Mouse (Mus musculus): ENCODE measurements around the gene Tnfrsf25. TPM values are rescaled to one million over a fixed set of nuclear protein-coding genes. Genes with fewer than 3 reads are reported as not detected.

The Tnfrsf25 gene
- polyA plus RNA-seq, 1 experiment = 4.0 TPM

GRCm38 (mm10) chr4:152078105-152078530 lies 37.6 kb upstream of the Tnfrsf25 start:
- Histone ChIP-seq H3K79me2 (ENCODE audit: control insufficient read depth, insufficient read depth) (no peaks in the 10 kb centered on the region), H3K36me3 (ENCODE audit: control insufficient read depth, insufficient read depth) (no peaks in the 10 kb centered on the region), H3K4me3 (no peak overlapping the region), H3K27me3 (ENCODE audit: control insufficient read depth, insufficient read depth, insufficient read length) (no peaks in the 10 kb centered on the region), H3K4me2 (ENCODE audit: low read depth) (peak overlapping the region; percentile 73), H3ac (ENCODE audit: control insufficient read depth, insufficient read length) (no peak overlapping the region)
- TF ChIP-seq MAX (IDR thresholded peaks at IDR 0.05; ENCODE audit: low read depth) (no peak), E2F4 (IDR thresholded peaks at IDR 0.05; ENCODE audit: insufficient read depth) (no peak), CEBPB (IDR thresholded peaks at IDR 0.05; ENCODE audit: insufficient read depth, poor library complexity, severe bottlenecking) (no peak), MYOD1 (IDR thresholded peaks at IDR 0.05; ENCODE audit: control insufficient read depth in 1 of 3, insufficient read length in 2 of 3, low read depth in 2 of 3) (peak in 2 of 3 experiments; percentile 93 to 96), POLR2AphosphoS2 (IDR thresholded peaks at IDR 0.05; ENCODE audit: insufficient read length, low read depth) (no peak), MYOG (IDR thresholded peaks at IDR 0.05; ENCODE audit: control insufficient read depth in 1 of 3, insufficient read depth in 1 of 3, insufficient read length in 2 of 3, low read depth in 2 of 3) (peak; percentile 42 to 97 (median 93)), TCF12 (IDR thresholded peaks at IDR 0.05; ENCODE audit: insufficient read depth, poor library complexity, severe bottlenecking) (peak; percentile 51), POLR2A (IDR thresholded peaks at IDR 0.05; ENCODE audit: insufficient read length, low read depth) (peak; percentile 27), SRF (IDR thresholded peaks at IDR 0.05; ENCODE audit: control insufficient read depth, insufficient read length, low read depth) (no peak), REST (IDR thresholded peaks at IDR 0.05; ENCODE audit: insufficient read depth, insufficient read length) (no peak), TCF3 (IDR thresholded peaks at IDR 0.05; ENCODE audit: insufficient read length, low read depth) (peak; percentile 82), USF1 (IDR thresholded peaks at IDR 0.05; ENCODE audit: low read depth) (peak; percentile 62)

DNA sequence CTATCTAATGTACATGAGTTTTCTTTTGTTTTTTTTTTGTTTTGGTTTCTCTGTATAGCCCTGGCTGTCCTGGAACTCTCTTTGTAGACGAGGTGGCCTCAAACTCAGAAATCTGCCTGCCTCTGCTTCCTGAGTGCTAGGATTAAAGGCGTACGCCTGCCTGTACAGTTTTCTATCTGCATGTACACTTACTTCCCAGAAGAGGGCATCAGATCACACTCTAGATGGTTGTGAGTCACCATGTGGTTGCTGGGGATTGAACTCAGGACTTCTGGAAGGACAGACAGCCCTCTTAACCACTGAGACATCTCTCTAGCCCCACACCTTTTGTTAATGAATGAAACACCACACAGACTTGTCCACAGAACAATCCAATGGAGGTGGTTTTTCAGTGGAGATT lies 36.5 kb upstream of the Tnfrsf25 start:
- H3K79me2 ChIP-seq (ENCODE audit: control insufficient read depth, insufficient read depth) = no peaks in the 10 kb centered on the region
- TF ChIP-seq E2F4 (IDR thresholded peaks at IDR 0.05; ENCODE audit: insufficient read depth) (no peak), TCF3 (IDR thresholded peaks at IDR 0.05; ENCODE audit: insufficient read length, low read depth) (no peak), USF1 (IDR thresholded peaks at IDR 0.05; ENCODE audit: low read depth) (no peak), SRF (IDR thresholded peaks at IDR 0.05; ENCODE audit: control insufficient read depth, insufficient read length, low read depth) (no peak), MYOD1 (IDR thresholded peaks at IDR 0.05; ENCODE audit: control insufficient read depth in 1 of 3, insufficient read length in 2 of 3, low read depth in 2 of 3) (no peak), MAX (IDR thresholded peaks at IDR 0.05; ENCODE audit: low read depth) (no peak), TCF12 (IDR thresholded peaks at IDR 0.05; ENCODE audit: insufficient read depth, poor library complexity, severe bottlenecking) (no peak), POLR2A (IDR thresholded peaks at IDR 0.05; ENCODE audit: insufficient read length, low read depth) (no peak), REST (IDR thresholded peaks at IDR 0.05; ENCODE audit: insufficient read depth, insufficient read length) (no peak), CEBPB (IDR thresholded peaks at IDR 0.05; ENCODE audit: insufficient read depth, poor library complexity, severe bottlenecking) (no peak), MYOG (IDR thresholded peaks at IDR 0.05; ENCODE audit: control insufficient read depth in 1 of 3, insufficient read depth in 1 of 3, insufficient read length in 2 of 3, low read depth in 2 of 3) (no peak), POLR2AphosphoS2 (IDR thresholded peaks at IDR 0.05; ENCODE audit: insufficient read length, low read depth) (no peak)
- H3K4me2 ChIP-seq (ENCODE audit: low read depth) = peak overlapping the region; percentile 64
- no peak overlapping the region for H3ac ChIP-seq (ENCODE audit: control insufficient read depth, insufficient read length)
- no peaks in the 10 kb centered on the region for H3K36me3 ChIP-seq (ENCODE audit: control insufficient read depth, insufficient read depth)
- H3K4me3 ChIP-seq = no peak overlapping the region
- no peaks in the 10 kb centered on the region for H3K27me3 ChIP-seq (ENCODE audit: control insufficient read depth, insufficient read depth, insufficient read length)

DNA sequence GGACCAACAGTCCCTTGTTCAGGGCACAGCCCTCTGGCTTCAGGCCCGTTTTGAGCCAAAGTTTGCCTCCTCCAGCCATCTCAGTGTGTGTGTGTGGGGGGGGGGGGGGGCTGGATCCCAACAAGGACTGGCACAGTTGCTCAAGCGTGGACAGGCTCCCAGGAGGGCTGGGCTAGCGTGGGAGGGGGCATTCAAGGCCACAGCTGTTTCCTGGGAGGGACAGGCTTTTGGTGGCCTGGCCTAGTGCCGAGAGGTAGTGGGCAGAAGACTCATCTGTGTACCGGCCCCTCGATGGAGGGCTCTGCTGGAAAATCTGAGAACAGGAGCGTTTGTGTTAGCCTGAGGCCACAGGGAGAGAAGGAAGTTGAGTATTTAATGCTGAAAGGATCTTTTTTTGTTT lies 35.8 kb upstream of the Tnfrsf25 start:
- peak overlapping the region; percentile 64 for H3K4me2 ChIP-seq (ENCODE audit: low read depth)
- TF ChIP-seq TCF12 (IDR thresholded peaks at IDR 0.05; ENCODE audit: insufficient read depth, poor library complexity, severe bottlenecking) (peak; percentile 94), POLR2A (IDR thresholded peaks at IDR 0.05; ENCODE audit: insufficient read length, low read depth) (no peak), USF1 (IDR thresholded peaks at IDR 0.05; ENCODE audit: low read depth) (no peak), E2F4 (IDR thresholded peaks at IDR 0.05; ENCODE audit: insufficient read depth) (no peak), MYOG (IDR thresholded peaks at IDR 0.05; ENCODE audit: control insufficient read depth in 1 of 3, insufficient read depth in 1 of 3, insufficient read length in 2 of 3, low read depth in 2 of 3) (peak; percentile 79 to 99 (median 95)), MAX (IDR thresholded peaks at IDR 0.05; ENCODE audit: low read depth) (no peak), CEBPB (IDR thresholded peaks at IDR 0.05; ENCODE audit: insufficient read depth, poor library complexity, severe bottlenecking) (peak; percentile 30; the same call in 1 of the 2 replicates), REST (IDR thresholded peaks at IDR 0.05; ENCODE audit: insufficient read depth, insufficient read length) (no peak), SRF (IDR thresholded peaks at IDR 0.05; ENCODE audit: control insufficient read depth, insufficient read length, low read depth) (no peak), MYOD1 (IDR thresholded peaks at IDR 0.05; ENCODE audit: control insufficient read depth in 1 of 3, insufficient read length in 2 of 3, low read depth in 2 of 3) (peak; percentile 20 to 97 (median 96)), TCF3 (IDR thresholded peaks at IDR 0.05; ENCODE audit: insufficient read length, low read depth) (peak; percentile 84), POLR2AphosphoS2 (IDR thresholded peaks at IDR 0.05; ENCODE audit: insufficient read length, low read depth) (peak; percentile 44)
- H3ac ChIP-seq (ENCODE audit: control insufficient read depth, insufficient read length) = no peak overlapping the region
- H3K4me3 ChIP-seq = no peak overlapping the region
- no peaks in the 10 kb centered on the region for H3K79me2 ChIP-seq (ENCODE audit: control insufficient read depth, insufficient read depth)
- no peaks in the 10 kb centered on the region for H3K27me3 ChIP-seq (ENCODE audit: control insufficient read depth, insufficient read depth, insufficient read length)
- H3K36me3 ChIP-seq (ENCODE audit: control insufficient read depth, insufficient read depth) = no peaks in the 10 kb centered on the region

GRCm38 (mm10) chr4:152083611-152084220 lies 32.0 kb upstream of the Tnfrsf25 start:
- Histone ChIP-seq H3ac (ENCODE audit: control insufficient read depth, insufficient read length) (no peak overlapping the region), H3K79me2 (ENCODE audit: control insufficient read depth, insufficient read depth) (peaks cover 16% of the 10 kb centered on the region), H3K4me2 (ENCODE audit: low read depth) (peak overlapping the region; percentile 60), H3K4me3 (no peak overlapping the region), H3K27me3 (ENCODE audit: control insufficient read depth, insufficient read depth, insufficient read length) (no peaks in the 10 kb centered on the region), H3K36me3 (ENCODE audit: control insufficient read depth, insufficient read depth) (no peaks in the 10 kb centered on the region)
- TF ChIP-seq MYOD1 (IDR thresholded peaks at IDR 0.05; ENCODE audit: control insufficient read depth in 1 of 3, insufficient read length in 2 of 3, low read depth in 2 of 3) (peak in 1 of 3 experiments; percentile 68), MYOG (IDR thresholded peaks at IDR 0.05; ENCODE audit: control insufficient read depth in 1 of 3, insufficient read depth in 1 of 3, insufficient read length in 2 of 3, low read depth in 2 of 3) (peak in 1 of 3 experiments; percentile 58), POLR2AphosphoS2 (IDR thresholded peaks at IDR 0.05; ENCODE audit: insufficient read length, low read depth) (no peak), TCF12 (IDR thresholded peaks at IDR 0.05; ENCODE audit: insufficient read depth, poor library complexity, severe bottlenecking) (no peak)

All from myocyte (in vitro differentiated cells).